Mouse (Mus musculus) thymus, postnatal 10 days (tissue): ENCODE measurements around the gene Adamts7.

Experiments
- DNase-seq, 2 experiments: peaks; one replicate each; pipeline ENCODE4 v3.0.0; 2021; ENCODE audit warnings: low spot score in 2 of 2

The Adamts7 gene

GRCm38 (mm10) chr9:90197116-90197665, 34.3 kb downstream of the Adamts7 start:
- no peak for DNase-seq

- DNase-seq, result no peak
These were observed 35.1 kb downstream of the Adamts7 start for GRCm38 (mm10) chr9:90197866-90198383.

GRCm38 (mm10) chr9:90198531-90199449, 35.9 kb downstream of the Adamts7 start:
- DNase-seq, result no peak

GRCm38 (mm10) chr9:90199611-90200010, 36.7 kb downstream of the Adamts7 start:
- DNase-seq, result no peak

- DNase-seq, result no peak
These were observed 37.6 kb downstream of the Adamts7 start for GRCm38 (mm10) chr9:90200501-90200900.

- DNase-seq, result no peak
These were observed 38.2 kb downstream of the Adamts7 start for GRCm38 (mm10) chr9:90201096-90201495.

GRCm38 (mm10) chr9:90201541-90201940, 38.7 kb downstream of the Adamts7 start:
- no peak for DNase-seq

GRCm38 (mm10) chr9:90203233-90203632, 40.4 kb downstream of the Adamts7 start:
- no peak for DNase-seq

- no peak for DNase-seq
These were observed 41.6 kb downstream of the Adamts7 start for GRCm38 (mm10) chr9:90204396-90204915.

GRCm38 (mm10) chr9:90206500-90206899, 43.6 kb downstream of the Adamts7 start:
- peak; percentile 69 to 94 for DNase-seq

GRCm38 (mm10) chr9:90207808-90208207, 44.9 kb downstream of the Adamts7 start:
- DNase-seq, result no peak

- no peak for DNase-seq
These were observed 45.8 kb downstream of the Adamts7 start for GRCm38 (mm10) chr9:90208655-90209054.

GRCm38 (mm10) chr9:90213127-90213526, 50.3 kb downstream of the Adamts7 start:
- no peak for DNase-seq

GRCm38 (mm10) chr9:90216259-90217001, 53.6 kb downstream of the Adamts7 start:
- DNase-seq, result no peak

GRCm38 (mm10) chr9:90217501-90217900, 54.6 kb downstream of the Adamts7 start:
- no peak for DNase-seq

- DNase-seq, result no peak
These were observed 59.4 kb downstream of the Adamts7 start for GRCm38 (mm10) chr9:90222275-90222674.

- DNase-seq, result no peak
These were observed 63.3 kb downstream of the Adamts7 start for GRCm38 (mm10) chr9:90226081-90226741.

GRCm38 (mm10) chr9:90226742-90227096, 63.9 kb downstream of the Adamts7 start:
- DNase-seq, result no peak

- DNase-seq, result no peak
These were observed 64.3 kb downstream of the Adamts7 start for GRCm38 (mm10) chr9:90227171-90227570.

GRCm38 (mm10) chr9:90232781-90233690, 70.2 kb downstream of the Adamts7 start:
- DNase-seq, result no peak
